Comparison of ENCODE assay signal across 13 mouse cellular contexts in genomic region chr19:43480512-43480911, GRCm38 (mm10). TPM values are rescaled to one million over a fixed set of nuclear protein-coding genes. Genes with fewer than 3 reads are reported as not detected.
"Had no signal": no experiment of that assay in that cellular context is flagged by ENCODE, and none has a peak within 500 bp of the region (broad histone marks: within the 10 kb centered on the region; RNA-seq: fewer than 3 reads in every experiment).

No protein-coding gene starts in this region.

- H3K36me3 ChIP-seq: limb, embryonic 15.5 days; liver, embryonic 12.5 days; midbrain, embryonic 13.5 days had no signal

- H3K27me3 ChIP-seq: limb, embryonic 15.5 days; midbrain, embryonic 13.5 days; neural tube, embryonic 15.5 days had no signal

- DNase-seq: kidney, postnatal 10 days; kidney, postnatal 4 days; lung, embryonic 14.5 days; right cerebral cortex, adult 18-20 months; right cerebral cortex, postnatal 25 days; thymus, postnatal 4 days had no signal

- H3K9ac ChIP-seq: limb, embryonic 15.5 days; liver, embryonic 12.5 days; lung, embryonic 14.5 days; midbrain, embryonic 13.5 days; neural tube, embryonic 15.5 days had no signal

- H3K4me2 ChIP-seq: limb, embryonic 15.5 days; liver, embryonic 12.5 days; lung, embryonic 14.5 days; midbrain, embryonic 13.5 days; neural tube, embryonic 15.5 days had no signal

- ATAC-seq: liver, embryonic 12.5 days; midbrain, embryonic 13.5 days had no signal

- H3K4me3 ChIP-seq: layer of hippocampus, adult 2 months; limb, embryonic 15.5 days; liver, embryonic 12.5 days; midbrain, embryonic 13.5 days; myocyte; neural tube, embryonic 15.5 days had no signal

- H3K4me1 ChIP-seq: midbrain, embryonic 13.5 days had no signal

- H3K9me3 ChIP-seq: limb, embryonic 15.5 days; liver, embryonic 12.5 days; midbrain, embryonic 13.5 days; neural tube, embryonic 15.5 days had no signal

- H3K27ac ChIP-seq: layer of hippocampus, adult 2 months; limb, embryonic 15.5 days; liver, embryonic 12.5 days; midbrain, embryonic 13.5 days; neural tube, embryonic 15.5 days had no signal

RNA-seq across cellular contexts. Expression of gene Cnnm1, which starts 40.3 kb away (rescaled TPM):
- polyA plus RNA-seq: kidney, embryonic 14.5 days; myocyte had no signal
